Mouse (Mus musculus): ENCODE measurements around the gene Rxrb. TPM values are rescaled to one million over a fixed set of nuclear protein-coding genes. Genes with fewer than 3 reads are reported as not detected.

The Rxrb gene
- total RNA-seq, 2 experiments from 2014 or later: 40.5 to 42.1 TPM

GRCm38 (mm10) chr17:34024861-34025755, 6.5 kb upstream of the Rxrb start:
- intact Hi-C loops (cut with DNase I): loop anchor here (5.0 kb wide), 1 partner anchor 92 kb away; the partner anchor contains the start of gene H2-DMa
- no peak for DNase-seq (ENCODE audit: low spot score)

GRCm38 (mm10) chr17:34025756-34026151, 5.9 kb upstream of the Rxrb start:
- no peak for DNase-seq (ENCODE audit: low spot score)
- intact Hi-C loops (cut with DNase I): loop anchor here (5.0 kb wide), 1 partner anchor 92 kb away; the partner anchor contains the start of gene H2-DMa

- intact Hi-C loops (cut with DNase I): loop anchor here (5.0 kb wide), 1 partner anchor 91 kb away; the partner anchor contains the start of gene H2-DMa
- DNase-seq (ENCODE audit: low spot score): no peak
Measured at GRCm38 (mm10) chr17:34026221-34026620, 5.4 kb upstream of the Rxrb start.

GRCm38 (mm10) chr17:34026917-34027655, 4.5 kb upstream of the Rxrb start:
- no peak for DNase-seq (ENCODE audit: low spot score)
- intact Hi-C loops (cut with DNase I): loop anchor here (5.0 kb wide), 1 partner anchor 90 kb away; the partner anchor contains the start of gene H2-DMa

- intact Hi-C loops (cut with DNase I): loop anchor here (5.0 kb wide), 1 partner anchor 90 kb away; the partner anchor contains the start of gene H2-DMa
- DNase-seq (ENCODE audit: low spot score): peak; percentile 88
Measured at GRCm38 (mm10) chr17:34027656-34028223, 3.9 kb upstream of the Rxrb start, which contains the start of gene H2-Ke6. Gene H2-Ke6, minus strand, starts transcription at chr17:34028060.

GRCm38 (mm10) chr17:34028501-34029149, 3.0 kb upstream of the Rxrb start:
- intact Hi-C loops (cut with DNase I): loop anchor here (5.0 kb wide), 1 partner anchor 89 kb away; the partner anchor contains the start of gene H2-DMa
- no peak for DNase-seq (ENCODE audit: low spot score)

GRCm38 (mm10) chr17:34029150-34029889, 2.3 kb upstream of the Rxrb start:
- intact Hi-C loops (cut with DNase I): loop anchor here (5.0 kb wide), 1 partner anchor 88 kb away; the partner anchor contains the start of gene H2-DMa
- peak; percentile 0 for DNase-seq (ENCODE audit: low spot score)

- intact Hi-C loops (cut with DNase I): loop anchor here (5.0 kb wide), 1 partner anchor 87 kb away; the partner anchor contains the start of gene H2-DMa
- peak; percentile 0 for DNase-seq (ENCODE audit: low spot score)
Measured at GRCm38 (mm10) chr17:34029890-34030595, 1.6 kb upstream of the Rxrb start.

GRCm38 (mm10) chr17:34030861-34031326, 718 bp upstream of the Rxrb start:
- intact Hi-C loops (cut with DNase I): no loop called here

GRCm38 (mm10) chr17:34032174-34032632, 591 bp downstream of the Rxrb start:
- intact Hi-C loops (cut with DNase I): no loop called here
- peak; percentile 48 for DNase-seq (ENCODE audit: low spot score)

More at GRCm38 (mm10) chr17:34030861-34031326, 718 bp upstream of the Rxrb start:
- no peak for DNase-seq (ENCODE audit: low spot score)

GRCm38 (mm10) chr17:34032806-34033205, 1.2 kb downstream of the Rxrb start:
- DNase-seq (ENCODE audit: low spot score): no peak
- intact Hi-C loops (cut with DNase I): no loop called here

- no peak for DNase-seq (ENCODE audit: low spot score)
- intact Hi-C loops (cut with DNase I): no loop called here
Measured at GRCm38 (mm10) chr17:34033441-34033840, 1.8 kb downstream of the Rxrb start.

GRCm38 (mm10) chr17:34034064-34034463, 2.5 kb downstream of the Rxrb start:
- intact Hi-C loops (cut with DNase I): no loop called here
- no peak for DNase-seq (ENCODE audit: low spot score)

GRCm38 (mm10) chr17:34035517-34035916, 3.9 kb downstream of the Rxrb start:
- intact Hi-C loops (cut with DNase I): no loop called here
- DNase-seq (ENCODE audit: low spot score): no peak

- DNase-seq (ENCODE audit: low spot score): no peak
Measured at GRCm38 (mm10) chr17:34036647-34037046, 5.0 kb downstream of the Rxrb start.

GRCm38 (mm10) chr17:34037241-34037640, 5.6 kb downstream of the Rxrb start:
- DNase-seq (ENCODE audit: low spot score): no peak
- intact Hi-C loops (cut with DNase I): no loop called here

More at GRCm38 (mm10) chr17:34036647-34037046, 5.0 kb downstream of the Rxrb start:
- intact Hi-C loops (cut with DNase I): no loop called here

GRCm38 (mm10) chr17:34038440-34038839, 6.8 kb downstream of the Rxrb start:
- DNase-seq (ENCODE audit: low spot score): no peak
- intact Hi-C loops (cut with DNase I): no loop called here

Measured in heart, postnatal 25 days (tissue).